Mouse (Mus musculus) right cerebral cortex, postnatal 4 days (tissue): ENCODE data around the gene Cpped1.
A peak's percentile ranks its signal among the peaks of the same experiment; 100 is the strongest.

Source experiments
- DNase-seq: peaks from one replicate; pipeline ENCODE4 v3.0.0-alpha.2; 2022

Cpped1 gene

DNA sequence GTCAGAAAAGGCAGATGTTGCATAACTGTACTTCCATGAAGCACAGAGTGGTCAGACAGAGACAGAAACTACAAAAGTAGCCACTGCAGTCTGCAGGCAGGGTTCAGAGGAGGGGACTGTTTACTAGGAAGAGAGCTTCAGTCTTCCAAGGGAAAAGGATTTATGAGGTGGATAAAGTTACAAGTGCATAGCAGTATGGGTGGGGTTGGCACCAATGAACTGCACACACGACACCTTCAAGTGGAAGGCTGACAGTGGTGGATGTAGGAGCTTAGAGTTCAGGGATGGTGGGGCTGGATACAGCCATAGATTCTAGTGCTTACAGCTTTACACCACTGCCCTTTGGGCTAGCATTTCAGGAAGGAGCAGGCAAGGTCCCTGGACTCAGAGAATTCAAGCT, 75.8 kb downstream of the Cpped1 start:
- DNase-seq, result no peak

DNA sequence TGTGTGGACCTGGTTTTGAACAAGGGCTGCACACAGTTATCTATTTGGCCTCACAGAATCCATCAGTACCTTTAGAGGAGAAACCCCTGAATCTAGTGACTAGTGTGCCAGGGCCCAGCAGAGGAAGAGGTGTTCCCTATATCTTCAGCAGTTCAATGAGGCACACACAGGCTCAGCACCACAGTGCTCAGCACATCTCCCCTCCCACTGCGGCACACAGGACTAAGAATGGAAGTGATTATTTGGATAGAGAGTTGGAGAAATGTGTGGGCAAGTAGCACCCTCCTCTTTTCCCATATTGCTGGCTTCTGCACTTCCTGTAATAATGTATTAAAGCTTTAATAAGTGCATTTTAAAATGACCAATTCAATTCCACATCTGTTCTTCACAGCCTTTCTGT, 80.4 kb downstream of the Cpped1 start:
- no peak for DNase-seq

DNA sequence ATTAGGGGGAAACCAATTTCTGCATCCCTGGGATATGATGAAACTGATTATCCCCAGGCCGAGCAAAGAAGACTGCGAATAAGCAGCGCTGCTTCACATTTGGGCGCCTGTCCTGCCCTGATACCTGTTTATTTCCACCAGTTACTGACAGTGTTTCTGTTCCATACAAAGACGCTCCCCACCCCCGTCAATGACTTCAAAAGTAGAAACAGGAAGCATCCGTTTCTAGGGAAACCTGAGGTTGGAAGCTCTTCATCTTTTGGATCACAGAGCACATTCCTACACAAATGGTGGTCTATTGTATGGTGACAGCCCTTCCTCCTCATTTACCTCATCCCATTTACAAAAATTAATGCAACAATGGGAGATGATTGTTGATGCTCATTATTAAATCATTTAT, 84.4 kb downstream of the Cpped1 start:
- DNase-seq, result peak; percentile 34

DNA sequence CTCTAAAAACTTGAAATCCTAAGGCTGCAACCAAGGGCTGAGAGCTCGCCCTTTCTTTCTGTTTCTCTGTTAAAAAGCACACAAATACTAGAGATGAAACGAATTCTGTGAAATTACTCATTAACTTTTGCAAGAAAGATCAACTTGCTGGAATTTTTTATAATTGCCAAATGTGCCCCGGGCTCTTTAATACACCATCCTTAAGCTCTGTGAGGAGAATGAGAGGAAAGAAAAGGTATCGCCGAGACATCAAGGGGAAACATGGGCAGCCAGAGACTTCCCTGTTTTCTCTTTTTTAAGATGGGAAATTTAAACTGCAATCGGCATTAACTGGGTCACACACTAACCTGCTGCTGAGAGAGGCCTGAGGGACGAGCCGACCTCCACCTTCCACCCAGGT, 84.9 kb downstream of the Cpped1 start:
- no peak for DNase-seq

DNA sequence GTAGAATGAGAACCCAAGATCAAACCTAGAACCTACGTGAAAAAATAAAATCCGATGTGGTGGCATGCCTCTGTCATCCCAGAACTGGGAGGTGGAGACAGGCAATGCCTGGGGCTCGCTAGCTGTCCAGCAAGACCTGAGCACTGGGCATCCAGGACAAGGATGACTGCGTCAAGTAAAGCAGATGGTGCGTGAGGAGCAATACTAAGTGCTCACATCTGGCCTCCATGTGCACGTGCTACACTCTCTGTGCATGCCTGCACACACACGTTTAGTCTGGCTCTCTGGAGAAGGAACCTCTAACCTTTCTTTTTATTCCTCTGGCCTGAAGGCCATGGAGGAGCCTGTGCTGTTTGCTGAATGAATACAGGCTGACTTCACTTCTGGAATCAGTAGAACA, 88.5 kb downstream of the Cpped1 start:
- no peak for DNase-seq

DNA sequence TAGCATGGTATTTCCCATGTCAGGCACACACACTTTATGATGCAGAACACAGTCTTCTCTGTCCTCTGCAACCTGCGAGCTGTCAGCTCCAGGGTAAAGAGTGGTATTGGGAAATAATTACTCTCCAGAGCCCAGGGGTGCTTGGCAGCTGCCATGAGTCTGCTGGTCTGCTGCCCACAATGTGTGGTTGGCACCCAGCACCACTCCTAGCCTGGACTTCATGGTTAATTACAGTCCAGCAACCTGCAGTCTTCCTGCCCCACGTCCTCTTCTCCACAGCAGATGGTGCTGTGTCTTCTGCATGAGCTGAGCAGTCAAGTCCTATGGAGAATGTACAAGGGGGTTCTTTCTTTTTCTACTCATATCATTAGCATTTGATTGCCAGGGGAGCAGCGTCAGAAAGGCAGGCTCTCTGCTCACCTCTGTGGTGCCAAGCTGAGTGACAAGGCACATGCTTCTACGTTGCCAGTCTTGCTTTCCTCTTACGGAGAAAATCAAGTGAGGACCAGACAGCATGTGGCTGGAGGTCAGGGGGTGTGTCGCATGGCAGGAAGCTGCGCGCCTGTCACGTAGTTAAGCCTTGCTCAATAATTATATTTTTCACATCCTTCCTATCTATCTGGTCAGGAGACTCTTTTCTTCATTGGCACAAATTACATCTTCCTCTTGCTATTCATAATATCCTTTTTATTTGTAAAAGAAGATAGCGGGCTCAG, 94.2 kb downstream of the Cpped1 start:
- no peak for DNase-seq

DNA sequence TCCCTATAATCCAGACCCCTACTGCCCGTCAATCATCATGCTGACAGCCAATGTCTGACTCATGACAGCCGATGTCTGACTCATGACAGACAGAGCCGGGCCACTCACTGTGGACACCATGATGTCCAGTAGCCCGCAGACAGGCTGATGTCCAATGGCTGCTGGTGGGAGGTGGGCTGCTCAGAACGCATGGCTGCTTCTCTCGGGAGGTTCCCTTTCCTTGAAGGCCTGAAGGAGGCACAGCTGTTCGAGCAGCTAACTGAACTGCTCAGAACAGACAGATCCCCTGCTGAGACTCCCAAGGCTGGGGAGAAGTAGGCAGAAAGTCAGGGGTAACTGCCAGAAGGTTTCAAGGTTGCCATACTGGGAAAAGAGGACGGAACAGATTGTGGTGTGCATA, 97.1 kb downstream of the Cpped1 start:
- DNase-seq, result no peak

DNA sequence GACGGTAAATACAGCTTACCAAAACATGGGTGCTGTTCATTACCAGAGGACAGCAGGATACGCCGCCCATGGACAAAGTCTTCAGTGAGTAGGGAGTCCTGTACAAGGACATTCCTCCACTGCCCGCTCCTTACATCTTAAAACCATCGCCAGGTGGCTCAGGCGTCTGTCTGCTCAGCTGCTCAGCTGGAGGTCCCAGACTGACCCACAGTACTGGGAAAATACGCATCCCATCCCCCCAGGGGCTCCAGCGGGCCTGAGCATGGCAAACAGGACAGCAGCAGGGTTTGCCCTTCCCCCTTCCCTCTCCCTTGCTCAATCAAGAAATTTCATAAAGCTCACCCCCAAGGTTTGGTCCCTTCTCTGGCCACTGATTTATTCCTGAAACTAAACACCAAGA, 99.6 kb downstream of the Cpped1 start:
- DNase-seq, result no peak

DNA sequence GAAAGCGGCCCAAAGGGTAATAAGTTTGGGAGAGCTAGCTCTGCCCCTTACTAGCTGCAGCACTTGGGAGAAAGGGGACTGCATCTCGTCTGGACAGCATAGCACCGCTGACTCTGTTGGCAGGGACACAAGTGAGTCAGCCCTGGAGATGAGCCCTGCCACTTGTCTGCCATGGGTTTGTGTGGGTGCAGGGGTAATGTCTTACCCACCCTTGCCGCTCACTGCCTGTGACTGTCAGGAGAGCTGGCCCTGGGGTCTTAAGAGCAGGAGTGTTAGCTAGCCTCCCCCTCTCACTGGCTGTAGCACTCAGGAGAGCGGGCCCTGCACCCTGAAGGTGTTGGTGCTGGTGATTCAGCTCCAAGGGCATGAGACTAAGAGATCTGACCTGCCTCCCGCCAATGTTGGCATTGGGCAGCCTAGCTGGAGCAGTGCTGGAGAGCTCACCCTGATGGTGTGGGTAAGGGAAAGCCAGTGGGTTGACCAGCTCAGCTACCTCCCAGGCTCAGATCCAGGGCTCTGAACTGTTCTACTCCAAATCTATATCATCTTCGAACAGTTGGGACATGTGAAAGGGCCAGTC, 107.2 kb downstream of the Cpped1 start:
- DNase-seq, result no peak

DNA sequence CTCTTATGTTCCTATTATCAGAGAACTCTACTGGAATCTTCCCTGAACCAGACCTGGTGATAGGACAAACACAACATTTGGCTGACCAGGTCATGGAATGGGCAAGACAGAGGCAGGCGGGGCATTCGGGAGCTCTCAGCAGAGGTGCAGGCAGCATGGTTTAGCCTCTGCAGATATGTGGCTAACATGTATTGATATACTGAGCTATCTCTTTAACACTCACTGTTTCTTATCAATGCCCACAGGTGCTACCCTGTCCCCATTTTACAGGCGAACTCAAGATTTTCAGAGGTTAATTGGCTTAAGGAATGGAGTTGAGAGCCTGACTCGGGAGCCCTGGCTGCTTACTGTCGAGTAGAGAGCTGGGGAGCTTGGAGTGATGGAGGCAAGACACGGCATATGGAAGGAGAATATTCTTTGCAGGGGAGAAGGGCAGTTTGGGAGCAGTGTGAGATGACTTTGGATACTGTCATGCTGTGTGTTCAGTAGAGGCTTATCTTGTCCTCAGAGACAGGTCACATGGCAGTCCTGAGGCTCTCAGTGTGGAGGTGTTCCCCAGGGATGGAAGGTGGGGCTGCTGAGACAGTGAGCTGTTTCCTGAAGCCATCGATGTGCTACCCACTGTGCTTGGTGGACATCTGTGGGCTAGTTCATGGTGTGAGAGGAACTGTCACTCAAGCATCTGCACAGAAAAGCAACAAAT, 113.3 kb downstream of the Cpped1 start:
- DNase-seq, result no peak

DNA sequence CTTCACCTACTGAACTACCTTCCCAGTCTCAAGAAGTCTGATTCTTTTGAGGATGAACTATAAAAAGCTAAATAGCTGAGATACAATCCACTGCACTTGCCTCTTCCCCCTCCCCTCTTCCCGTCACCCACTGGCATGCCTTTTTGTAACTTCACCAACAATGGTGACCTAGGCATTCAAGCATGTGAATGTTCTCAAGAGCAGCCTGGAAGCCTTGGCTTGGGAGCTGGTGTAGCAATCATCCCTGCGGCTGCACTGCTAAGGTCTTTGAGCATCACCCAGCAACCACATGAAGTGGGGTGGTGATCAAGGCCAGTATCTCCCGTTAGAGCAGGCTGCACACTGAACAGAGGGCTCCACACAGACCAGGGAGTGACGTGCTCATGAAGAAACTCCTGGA, 114.6 kb downstream of the Cpped1 start:
- no peak for DNase-seq

DNA sequence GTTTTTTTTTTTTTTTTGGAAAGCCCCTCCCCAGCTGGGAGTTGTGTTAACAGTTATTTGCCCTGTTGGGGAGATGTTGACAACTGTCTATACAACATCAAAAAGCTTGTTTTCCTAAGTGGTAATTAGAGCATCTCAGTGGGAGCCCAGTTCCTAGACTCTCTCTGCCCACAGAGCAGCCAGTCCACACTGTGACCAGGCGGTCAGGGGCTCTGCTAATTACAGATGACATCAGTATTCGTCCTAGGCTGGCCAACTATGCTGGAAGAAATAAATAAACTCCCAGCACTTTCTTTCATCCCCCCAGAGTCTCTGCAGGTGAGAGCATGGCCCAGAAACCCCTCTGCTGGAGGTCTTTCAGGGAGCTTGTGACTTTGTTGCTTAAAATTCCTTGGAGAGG, 115.9 kb downstream of the Cpped1 start:
- DNase-seq, result no peak

DNA sequence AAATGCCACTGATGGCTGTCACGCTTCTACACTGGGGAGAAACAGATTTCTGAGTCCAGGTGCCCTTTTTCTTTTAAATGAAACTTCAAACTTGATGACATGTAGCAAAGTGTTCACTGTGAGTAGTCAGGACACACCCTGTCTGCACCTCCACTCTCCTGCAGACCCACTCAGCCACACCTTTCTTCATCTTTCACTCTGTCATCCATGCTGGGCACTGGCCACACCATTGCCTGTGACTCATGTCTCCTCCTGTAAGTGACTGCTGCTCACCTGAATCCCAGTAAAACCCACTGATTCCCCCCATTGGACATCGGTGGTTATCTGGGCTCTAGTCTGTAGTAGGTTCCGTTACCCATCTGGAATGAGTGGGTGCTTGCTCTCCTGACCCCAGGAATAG, 118.8 kb downstream of the Cpped1 start:
- DNase-seq, result no peak

DNA sequence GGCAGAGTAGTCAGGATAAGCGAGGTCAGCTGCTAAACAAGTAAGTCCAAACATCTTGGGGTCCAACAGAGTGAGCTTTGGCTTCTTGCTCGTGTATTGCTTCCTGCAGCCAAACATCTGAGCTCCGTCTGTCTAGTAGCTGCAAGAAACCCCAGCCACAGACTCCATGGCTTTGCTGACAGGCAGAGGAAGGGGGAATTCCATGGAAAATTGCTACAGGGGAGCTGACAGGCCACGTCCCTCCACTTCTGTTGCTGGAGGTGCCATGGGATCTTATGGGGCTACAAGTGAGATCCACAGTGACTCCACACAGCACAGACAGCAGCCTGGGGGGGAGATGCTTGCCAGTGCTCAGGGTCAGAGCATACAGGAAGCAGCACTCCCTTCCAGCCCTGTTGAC, 123.4 kb downstream of the Cpped1 start:
- DNase-seq, result no peak

DNA sequence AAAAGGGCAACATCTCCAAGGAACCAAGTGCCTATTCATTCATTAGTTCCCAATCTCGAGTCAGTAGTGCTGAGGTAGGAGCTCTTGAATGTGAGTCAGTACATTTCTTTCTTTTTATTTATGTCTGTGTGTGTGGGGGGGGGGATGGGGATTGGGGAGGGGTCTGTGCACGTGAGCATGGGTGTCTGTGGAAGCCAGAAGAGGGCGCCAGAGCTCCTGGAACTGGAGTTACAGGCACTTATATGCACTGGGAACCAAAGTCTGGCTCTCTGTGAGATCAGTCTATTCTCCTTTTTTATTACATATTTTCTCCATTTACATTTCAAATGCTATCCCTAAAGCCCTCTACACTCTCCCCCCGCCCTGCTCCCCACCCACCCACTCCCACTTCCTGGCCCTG, 124.9 kb downstream of the Cpped1 start:
- DNase-seq, result no peak

DNA sequence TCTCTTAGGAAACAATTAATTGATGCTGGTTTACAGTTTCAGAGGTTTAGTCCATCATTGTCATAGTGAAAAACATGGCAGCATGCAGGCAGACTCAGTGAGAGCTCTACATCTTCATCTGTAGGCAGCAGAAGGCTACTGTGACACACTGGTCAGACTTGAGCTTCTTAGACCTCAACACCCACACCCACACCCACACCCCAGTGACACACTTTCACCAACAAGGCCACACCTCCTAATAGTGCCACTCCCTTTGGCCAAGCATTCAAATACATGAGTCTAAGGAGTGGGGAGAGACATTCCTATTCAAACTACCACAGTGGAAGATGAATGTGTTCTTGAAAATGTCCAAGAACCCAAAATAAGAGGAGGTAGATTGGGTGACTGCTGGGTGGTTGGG, 125.9 kb downstream of the Cpped1 start:
- no peak for DNase-seq

DNA sequence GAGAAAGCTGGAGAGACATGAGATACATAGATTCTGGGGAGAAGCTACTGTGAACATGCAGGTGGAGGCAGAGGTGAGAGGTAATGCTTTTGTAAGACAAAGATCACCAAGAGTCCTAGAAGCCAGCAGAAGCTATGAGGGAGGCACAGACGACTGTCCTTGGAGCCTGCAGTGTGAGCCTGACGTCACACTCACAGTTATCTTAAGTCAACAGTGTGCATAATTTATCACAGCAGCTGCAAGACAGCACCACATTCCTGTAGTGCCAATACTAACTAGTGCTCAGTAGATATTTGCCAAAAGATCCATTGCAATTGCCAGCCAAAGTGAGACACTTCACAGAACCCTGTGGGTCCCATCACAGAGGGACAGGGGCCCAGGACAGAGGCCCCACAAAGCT, 127.2 kb downstream of the Cpped1 start:
- no peak for DNase-seq

DNA sequence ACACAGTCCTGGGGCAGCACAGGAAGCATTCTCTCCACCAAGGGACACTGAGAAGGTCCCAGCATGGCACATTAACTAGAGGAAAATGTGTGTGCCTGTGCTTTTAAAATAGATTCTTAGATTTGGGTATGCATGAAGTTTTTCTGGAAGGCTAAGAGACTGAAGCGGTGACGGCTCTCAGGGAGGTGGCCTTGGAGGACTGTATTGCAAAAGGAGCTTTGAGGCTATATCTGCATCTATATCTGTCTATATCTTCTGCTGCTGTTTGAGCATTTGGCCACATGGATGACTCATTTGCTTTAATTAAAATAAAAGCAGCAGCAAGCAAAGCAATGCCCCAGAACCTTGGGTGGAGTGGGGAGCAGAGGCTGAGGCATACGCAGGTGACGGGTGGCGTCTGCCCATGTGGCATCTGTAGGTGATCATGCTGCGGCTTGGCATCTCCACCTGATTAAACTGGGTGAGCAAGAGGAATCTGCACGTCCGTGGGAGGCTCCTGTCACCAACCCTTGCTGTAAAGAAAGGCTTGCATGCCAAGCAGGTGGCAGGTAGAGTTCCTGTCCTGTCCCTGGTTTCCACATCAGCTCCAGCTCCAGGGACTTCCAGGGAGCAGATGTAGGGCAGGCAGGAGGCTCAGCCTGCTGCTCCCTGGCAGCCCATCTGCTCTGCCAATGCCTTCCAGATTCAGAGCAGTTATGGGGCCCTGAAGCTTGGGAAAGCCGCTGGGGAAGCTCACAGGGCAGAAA, 130.4 kb downstream of the Cpped1 start:
- no peak for DNase-seq

DNA sequence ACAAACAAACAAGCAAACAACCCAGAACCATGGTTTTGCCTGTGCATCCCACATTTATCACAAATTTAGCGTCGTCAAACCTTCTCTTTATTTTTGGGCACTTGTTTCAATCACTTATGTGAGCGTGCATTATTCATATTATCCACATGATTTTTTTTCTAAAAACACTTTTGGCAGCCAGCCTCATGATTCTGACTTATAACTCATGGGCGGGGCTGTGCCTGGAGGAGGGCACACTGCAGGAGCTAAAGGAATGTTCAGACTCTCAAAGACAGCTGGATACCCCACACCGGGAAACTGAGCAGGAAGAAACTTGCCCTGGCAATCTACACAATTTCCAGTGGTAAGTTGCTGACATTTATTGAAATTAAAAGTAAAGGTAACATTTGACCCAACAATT, 131.1 kb downstream of the Cpped1 start:
- DNase-seq, result no peak

DNA sequence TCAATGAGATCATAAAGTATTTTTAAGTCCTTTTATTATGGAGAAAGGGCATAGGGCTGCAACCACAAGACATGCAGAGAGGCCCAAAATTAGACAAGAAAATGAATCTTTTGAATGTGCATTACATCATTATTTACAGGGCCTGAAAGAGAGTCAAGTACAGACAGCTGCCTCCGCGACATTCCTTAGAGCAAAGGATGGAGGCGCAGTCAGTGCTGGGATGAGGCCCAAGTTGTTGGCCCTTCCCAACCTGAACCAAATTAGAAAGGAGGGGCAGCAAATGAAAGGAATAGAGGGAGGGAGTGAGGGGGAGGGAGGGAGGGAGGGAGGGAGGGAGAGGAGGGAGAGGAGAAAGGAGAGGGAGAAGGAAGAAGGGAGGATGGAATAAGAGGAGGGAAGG, 132.7 kb downstream of the Cpped1 start:
- no peak for DNase-seq

DNA sequence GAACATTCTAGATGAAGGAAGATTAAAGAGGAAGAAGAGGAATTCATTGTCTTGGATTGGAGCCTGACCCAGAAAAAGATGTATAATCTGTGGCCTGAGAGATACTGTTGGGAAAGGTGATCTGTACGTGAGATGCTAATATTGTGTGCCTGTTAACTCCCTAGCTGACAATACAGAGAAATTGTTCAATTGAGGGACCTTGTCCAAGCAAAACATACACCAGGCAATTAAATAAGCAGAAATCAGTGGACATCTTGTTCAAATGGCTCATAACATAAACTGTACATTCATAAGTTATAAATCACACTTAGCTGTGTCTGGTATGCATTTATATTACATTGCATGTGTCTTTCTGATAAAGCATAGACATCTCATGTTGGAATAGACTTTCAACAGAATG, 134.9 kb downstream of the Cpped1 start:
- no peak for DNase-seq

DNA sequence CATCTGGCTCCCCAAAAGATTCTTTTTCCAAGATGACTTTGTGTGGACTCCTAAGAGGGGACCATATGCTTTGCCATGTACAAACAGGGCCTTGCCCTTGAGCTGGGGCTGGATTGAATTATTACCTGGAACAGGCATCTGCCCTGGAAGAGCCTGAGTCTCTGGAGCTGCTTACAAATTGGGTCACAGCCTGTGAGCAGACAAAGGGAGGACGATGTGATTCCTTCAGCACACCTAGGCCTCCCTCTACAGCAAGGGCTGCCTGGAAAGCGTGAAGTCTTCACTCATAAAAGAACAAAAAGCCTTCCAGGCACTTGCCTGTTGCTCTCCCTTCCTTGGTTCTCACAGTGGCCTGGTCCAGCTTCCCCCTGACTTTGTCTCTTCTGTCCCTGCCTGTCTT, 136.9 kb downstream of the Cpped1 start:
- DNase-seq, result no peak

DNA sequence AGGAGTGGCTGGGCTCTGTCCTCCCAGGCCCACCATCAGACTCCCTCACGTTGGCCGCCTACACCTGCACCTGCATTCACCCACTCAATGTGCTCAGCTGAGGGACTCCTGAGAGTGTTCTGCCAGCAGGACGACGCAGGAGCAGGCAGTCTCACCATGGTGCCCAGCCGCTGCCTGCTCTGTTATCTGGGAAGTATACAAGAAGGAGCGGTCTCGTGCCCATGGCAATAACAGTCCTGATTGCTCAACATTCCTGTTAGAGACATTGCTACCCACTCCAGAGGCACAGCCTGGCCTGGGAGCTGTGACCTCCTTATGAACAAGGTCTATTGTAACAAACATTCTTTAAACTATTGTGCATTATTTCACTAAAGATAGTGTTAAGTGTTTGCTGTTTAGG, 151.3 kb downstream of the Cpped1 start:
- no peak for DNase-seq

DNA sequence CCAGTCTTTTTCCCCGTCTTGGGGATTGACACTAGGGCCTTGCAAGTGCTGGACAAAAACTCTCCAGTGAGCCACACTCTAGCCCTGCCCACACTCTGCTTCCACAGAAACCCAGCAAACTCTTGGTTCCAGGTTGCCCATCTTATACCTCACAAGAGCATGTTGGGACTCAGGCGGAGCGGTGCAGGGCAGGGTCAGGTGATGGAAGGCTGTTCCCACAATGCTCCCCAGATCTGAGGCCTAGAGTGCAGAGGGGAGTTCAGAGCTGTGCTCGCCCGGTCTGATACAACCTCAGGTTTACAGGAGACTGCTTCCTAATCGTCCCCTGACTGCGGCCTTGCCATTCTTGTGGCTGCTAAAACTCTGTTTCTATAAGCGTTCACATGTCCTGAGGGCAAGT, 151.8 kb downstream of the Cpped1 start:
- DNase-seq, result no peak
